Mouse (Mus musculus): ENCODE data around the gene Rtn4. TPM values are rescaled to one million over a fixed set of nuclear protein-coding genes. Genes with fewer than 3 reads are reported as not detected.
A peak's percentile ranks its signal among the peaks of the same experiment; 100 is the strongest.

The Rtn4 gene
- total RNA-seq, 2 experiments from 2014 or later, result 61.2 to 64.1 TPM

DNA sequence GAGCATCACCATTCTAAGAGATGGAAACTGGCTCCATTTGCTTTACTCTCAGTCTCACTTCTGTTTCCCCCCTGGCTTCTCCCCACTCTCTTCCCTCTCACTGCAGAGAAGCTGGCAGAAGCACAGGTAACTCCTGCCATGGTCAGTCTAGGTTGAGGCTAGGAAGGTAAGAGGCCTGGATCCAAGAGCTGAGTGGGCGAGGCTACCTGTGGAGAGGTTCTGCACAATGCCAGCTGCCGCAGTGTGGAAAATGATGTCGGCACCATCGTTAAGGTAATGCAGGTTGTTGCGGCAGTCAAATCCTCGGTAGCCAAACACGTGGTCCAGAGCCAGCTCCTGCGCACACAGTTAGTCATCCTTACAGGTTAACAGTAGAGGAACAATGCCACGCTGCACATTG lies 68.6 kb downstream of the Rtn4 start:
- no peak for ATAC-seq (replicated peaks; ENCODE audit: poor library complexity)

DNA sequence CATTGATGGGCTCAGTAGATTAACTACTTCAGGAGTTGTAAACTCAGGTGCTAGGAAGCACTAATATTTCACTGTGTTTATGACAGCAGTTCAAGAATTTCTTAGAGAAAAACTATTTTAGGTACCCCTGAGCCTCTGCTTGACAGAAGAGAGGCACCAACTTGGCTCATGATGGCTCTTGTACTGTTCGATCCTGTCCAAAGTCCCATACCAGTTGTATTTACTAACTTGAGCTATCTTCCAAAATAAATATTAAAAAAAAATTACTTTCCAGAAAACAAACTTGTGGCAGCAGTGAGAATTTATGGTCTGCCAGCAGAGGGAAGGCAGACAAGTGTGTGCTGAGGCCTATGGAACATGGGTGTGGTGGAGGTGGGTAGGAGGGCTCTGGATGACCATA lies 70.0 kb downstream of the Rtn4 start:
- ATAC-seq (replicated peaks; ENCODE audit: poor library complexity), result no peak

DNA sequence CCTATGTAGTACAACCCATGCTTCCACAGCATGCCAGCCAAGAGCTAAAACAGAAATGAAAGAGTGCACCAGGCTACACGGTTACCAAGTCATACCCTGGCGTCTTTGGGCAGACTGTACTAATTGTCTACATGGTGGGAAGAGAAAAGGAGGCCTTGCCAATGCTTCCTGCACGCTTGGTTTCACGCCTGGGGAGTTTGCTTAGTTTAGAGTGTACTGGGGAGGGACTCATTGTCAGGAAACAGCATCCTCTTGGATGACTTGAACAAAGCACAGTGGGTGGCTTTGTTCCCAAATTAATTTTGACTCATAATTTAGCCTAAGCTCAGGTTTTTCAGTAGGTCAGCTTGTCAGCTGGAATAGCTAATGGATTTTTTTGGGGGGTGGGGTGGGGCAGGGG lies 72.3 kb downstream of the Rtn4 start:
- ATAC-seq (replicated peaks; ENCODE audit: poor library complexity), result no peak

DNA sequence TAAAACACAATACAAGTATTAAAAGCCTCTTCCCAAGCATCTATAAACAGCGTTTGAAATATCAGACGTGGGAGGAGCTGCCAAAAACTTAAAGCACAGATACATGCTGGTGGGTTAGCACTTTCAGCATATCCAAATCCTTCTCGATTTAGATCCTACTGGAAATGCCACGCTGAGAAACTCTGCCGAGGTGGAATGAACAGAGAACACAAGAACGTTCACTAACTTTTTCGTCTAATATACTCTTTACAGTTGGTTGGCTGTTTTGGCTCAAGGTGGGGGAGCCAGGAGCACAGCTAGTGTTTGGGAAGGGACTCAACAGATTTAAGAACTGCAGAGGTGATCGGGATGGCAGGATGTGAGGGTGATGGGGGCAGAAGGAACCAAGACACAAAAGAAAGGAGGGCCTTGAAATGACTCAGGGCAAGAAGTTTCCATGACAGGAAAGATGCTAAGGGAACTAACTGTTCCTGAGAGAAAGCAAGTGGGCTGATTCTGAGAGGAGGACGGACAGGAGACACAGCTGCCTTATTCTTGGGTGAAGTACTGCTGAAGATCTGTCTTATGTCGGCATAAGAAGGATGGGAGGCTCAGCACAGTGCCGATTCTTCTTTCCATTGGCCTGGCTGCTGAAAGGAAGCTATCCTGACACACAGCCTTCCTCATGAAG lies 73.7 kb downstream of the Rtn4 start:
- no peak for ATAC-seq (replicated peaks; ENCODE audit: poor library complexity)

DNA sequence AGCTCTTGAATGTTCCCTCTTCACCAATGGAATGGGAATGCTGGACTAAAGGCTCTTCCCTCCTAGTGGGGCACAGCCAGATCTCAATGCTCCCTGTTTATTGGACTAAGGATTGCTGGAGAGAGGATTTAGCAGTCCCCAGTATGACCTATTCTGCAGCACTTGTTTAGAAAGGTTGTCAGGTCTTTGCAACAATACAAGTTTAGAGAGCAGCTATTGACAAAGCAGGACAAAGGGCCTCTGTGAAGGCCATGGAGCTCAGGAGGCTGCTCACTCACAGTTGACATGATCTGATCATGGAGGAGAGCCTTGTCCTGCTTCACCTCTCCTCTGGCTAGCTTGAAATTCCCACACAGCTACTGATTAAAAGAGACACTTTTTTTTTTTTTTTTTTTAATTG lies 75.8 kb downstream of the Rtn4 start:
- no peak for ATAC-seq (replicated peaks; ENCODE audit: poor library complexity)

DNA sequence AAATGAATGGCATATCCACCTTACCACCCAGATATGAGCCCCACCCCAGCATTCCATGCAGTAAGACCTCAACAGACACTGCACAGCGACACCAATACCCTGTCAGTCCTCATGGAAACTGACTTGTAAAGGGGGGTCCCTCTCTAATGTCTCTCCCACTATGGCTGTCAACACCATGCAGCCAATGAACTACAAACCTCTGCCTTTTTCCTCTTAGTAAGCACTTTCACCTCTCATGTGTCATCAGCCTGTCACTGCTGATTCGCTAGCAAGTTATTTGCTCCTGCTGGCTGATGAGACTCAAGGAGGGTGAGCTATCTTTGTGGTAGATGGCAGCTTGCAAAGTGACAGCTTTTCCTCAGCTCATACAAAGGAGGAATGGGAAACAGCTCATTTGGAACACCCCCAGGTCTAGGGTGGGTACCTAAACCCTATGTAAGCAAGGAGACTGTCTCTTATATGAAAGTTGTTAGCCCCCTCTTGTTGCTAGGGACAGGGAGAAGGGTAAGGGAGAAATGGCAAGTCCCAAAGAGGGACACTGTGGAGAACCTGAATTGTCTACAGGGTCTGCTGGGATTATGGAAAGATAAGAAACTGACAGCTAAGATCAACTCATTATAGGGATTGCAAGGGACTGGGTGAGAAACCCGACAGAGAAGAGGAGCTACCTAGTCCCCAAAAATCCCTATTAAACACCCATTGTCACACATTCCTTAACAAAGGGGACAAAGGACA lies 78.1 kb downstream of the Rtn4 start:
- ATAC-seq (replicated peaks; ENCODE audit: poor library complexity), result no peak

DNA sequence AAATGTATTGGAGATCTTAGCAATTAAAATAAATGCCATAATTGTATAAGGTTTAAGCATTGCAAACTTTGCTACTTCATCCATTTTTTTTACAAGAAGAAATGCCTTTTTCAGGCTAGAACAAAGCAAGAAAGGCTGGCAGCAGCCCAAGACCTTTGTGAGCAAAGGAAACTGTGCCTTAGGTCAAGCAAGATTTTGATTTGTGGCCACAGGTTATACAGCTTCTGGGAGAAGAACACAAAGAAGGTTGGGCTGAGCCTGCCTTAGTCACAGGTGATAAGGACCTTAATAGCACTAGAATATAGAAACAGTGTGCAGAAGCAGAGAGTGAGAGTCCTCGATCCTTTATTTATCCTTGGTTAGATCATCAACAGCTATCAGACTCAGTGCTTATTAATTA lies 79.5 kb downstream of the Rtn4 start:
- no peak for ATAC-seq (replicated peaks; ENCODE audit: poor library complexity)

DNA sequence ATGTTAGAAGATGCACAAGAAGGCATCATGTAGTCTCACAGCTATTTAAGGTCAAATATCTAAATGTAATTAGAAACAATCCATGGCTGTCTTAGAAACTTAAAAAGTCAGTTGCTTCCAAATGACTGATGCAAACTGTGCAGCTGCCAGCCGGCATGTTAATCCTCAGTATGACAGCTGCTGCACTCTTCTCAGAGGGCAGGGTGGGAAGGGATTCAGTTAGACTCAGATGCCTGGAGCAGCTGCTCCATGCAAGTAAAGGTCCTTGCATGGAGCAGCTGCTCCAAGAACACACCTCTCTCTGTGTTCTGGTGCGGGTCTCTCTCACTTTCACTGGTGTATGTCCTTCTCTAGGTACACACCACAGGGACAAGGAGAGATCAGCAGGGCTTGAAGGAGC lies 81.5 kb downstream of the Rtn4 start:
- no peak for ATAC-seq (replicated peaks; ENCODE audit: poor library complexity)

DNA sequence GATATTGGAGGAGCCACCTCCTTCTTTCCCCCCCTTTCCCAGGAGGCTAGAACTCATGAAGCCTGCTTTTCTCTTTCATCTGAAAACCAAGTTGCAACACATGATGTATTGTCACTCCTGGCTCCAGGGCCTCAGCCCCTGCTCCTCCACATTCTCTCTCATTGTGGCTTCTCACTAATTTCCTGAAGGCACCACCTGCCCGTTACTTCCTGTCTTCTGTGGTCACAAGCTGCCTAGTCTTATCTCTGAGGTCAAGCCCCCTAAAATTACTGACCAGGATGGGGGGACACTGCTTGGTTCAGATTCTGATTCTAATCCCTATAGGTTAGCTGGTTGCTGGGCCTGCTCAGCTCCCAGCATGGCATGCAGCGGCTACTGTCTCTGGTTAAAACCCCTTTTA lies 82.0 kb downstream of the Rtn4 start:
- peak; percentile 77 for ATAC-seq (replicated peaks; ENCODE audit: poor library complexity)

DNA sequence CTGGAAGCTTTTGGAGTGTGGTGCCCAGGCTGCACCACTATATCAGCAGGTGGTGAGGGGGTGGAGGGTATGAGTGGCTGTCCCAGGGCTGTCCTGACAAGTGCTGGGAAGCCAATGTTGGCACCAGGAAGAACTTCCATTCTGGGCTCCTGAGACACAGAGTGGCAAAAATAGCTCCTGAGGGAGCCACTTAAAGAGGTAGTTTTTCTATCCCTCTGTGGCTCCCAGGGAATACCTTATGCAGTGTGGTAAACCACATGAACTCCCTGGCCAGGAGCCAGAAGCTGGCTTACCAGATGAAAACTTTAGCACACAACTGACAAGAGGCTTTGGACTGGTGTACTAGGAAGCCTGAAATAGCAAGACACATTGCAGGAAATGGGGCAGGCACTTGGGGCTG lies 85.2 kb downstream of the Rtn4 start:
- ATAC-seq (replicated peaks; ENCODE audit: poor library complexity), result peak; percentile 48

DNA sequence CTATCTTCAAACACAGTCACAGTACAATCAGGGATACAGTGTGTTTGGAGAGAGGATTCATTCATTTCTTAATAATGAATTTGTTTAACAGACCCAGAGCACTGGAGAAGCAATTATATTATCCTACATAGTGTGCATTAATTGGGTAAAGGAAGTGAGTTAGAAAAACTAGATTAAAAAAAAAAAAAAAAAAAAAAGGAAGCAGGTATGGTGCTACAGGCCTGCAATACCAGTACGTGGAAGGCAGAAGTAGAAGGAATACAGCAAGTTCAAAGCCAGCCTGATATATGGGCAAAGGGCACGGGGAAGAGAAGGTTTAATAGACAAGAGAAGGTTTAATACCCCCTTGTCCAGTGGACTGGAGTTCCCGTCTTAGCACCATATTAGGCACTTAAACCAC lies 86.2 kb downstream of the Rtn4 start:
- ATAC-seq (replicated peaks; ENCODE audit: poor library complexity), result no peak

DNA sequence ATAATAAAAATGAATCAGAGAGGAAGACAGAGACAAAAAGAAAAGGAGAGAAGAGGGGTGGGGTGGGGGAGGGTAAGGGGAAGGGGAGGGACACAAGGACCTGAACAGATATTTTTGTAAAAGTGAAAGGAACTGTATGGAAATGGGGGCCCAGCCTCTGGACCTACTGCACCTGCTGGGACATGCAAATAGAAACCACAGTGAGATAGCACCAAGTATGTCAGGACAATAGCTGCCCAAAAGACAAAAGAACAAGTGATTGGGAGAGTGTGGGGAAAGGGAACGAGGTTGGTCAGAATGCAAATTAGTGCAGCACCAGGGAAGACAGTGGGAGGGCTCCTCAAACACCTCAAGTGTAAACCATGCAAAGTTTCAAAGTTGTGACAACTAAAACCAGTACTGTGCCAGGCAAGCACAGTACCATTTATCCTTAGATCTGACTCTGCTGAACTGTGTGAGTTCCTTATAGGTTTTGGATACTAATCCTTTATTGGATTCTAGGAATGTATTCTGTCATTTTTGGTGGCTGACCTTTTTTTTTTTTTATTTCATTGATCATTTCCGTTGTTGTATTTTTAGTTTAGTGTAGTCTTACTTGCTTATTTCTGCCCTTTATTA lies 86.8 kb downstream of the Rtn4 start:
- ATAC-seq (replicated peaks; ENCODE audit: poor library complexity), result no peak

DNA sequence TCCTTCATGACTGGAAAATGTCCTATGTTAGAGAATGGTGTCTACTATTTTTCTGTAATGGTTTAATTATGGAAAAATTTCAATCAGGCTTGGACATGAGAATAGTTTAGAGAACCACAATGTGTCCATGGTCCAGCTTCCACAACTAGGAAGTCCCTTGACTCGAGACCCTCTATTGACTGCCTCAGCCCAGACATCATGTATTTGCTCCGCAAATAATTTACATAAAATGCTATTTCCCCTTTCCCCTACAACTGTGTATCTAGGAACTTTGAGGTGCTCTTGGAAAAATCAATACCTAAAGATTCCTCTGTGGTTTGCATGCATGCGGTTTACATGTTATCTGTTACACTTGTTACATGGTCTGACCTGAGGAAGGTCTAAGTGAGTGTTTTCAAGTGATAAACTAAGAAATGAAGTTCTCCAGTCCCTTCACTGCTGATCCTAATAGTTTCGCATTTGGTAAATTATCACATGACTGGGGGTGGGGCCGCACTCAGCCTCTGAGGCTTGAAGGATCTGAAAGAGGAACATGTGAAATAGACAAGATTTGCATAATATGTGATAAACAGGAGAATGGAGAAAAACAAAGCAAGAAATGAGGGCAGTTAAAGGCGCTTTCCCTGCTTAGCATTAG lies 94.0 kb downstream of the Rtn4 start:
- peak; percentile 89 for ATAC-seq (replicated peaks; ENCODE audit: poor library complexity)

DNA sequence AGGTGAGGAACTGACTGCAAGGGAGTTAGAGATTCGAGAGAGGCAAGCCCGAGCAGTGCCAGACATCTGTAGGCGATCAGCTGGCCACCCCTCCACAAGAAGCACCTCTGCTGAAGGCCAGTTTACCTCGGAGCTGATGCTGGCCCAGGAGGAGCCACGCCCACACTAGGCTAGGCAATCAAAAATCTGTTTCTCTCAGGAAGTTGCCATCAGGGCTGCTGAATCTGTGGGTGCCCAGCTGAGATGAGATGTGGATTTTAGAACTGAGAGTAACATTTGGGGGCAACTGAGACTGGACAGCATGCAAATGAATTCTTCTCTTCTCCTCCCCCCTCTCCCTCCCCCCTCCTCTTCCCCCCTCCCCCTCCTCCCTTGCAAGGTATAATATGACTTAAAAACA lies 94.7 kb downstream of the Rtn4 start:
- peak; percentile 32 for ATAC-seq (replicated peaks; ENCODE audit: poor library complexity)

DNA sequence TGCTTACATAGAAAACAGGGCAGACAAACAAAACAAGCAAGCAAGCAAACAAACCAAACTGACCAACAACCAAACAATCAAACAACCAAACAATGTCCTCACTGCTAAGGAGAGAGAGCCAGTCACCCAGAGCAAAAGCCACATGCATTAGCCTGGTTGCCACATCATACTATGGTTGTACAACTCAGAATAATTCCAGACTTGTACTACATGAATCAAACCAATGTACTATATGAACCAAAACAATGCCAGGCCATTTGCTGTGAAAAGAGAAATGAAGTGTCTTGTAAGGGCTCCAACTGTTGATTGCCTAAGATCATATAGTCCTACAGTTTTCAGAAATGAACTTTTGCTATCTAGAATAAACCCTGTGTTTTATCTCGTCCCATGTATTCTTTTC lies 95.8 kb downstream of the Rtn4 start:
- no peak for ATAC-seq (replicated peaks; ENCODE audit: poor library complexity)

DNA sequence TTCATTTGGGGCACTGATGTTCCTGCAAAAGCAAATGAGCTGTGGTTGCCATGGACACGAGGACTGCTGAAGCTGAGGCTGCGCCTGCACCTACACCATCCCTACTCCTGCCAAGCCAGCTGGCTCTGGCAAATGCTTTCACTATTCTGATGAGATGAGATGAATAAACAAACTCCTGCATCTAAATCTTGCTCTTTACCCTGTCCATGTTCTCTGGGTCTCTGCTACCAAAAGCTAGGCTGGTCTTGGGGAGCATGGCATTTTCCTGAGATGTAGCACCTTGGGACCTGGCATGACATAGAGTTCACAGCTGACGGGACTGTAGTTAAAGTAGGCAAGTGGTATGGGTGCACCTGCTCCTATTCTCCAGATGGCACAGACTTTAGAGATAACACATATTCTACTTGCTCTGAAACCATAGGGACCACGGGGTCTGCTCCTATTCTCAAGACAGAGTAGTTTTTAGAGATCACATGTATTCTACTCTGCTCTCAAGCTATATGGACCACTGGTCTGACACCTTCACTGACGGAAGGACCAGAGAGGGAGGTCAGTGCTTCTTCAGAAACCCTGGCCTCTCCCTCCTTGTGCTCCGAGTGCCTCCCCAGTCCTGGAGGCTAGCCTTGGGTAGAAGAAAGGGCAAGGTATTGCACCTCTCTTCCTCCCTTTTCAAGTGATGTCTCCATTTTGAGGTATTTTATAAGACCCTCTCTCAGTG lies 96.3 kb downstream of the Rtn4 start:
- ATAC-seq (replicated peaks; ENCODE audit: poor library complexity), result no peak

DNA sequence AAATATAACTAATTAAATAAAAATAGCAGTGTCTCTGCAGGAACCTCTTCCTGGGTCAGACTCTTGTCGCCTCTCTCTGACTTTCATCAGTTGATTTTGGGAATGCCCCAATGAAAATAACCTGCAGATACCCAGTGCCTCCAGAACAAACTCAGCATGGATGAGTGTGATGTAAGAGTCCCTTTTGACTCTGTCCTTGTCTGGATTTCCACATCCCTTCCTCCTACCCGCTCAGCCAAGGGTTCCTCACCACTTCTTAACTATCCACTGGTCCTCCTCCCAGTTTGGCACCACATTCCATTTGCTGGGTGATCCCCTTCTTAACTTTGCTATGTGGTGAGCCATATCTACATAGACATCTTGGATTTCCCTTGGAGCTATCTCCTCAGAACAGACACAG lies 98.0 kb downstream of the Rtn4 start:
- no peak for ATAC-seq (replicated peaks; ENCODE audit: poor library complexity)

All from megakaryocyte progenitor cell, adult 5-6 weeks (primary cell).